Mouse (Mus musculus) bone marrow, adult 2 months (tissue): Measurements from ENCODE around the gene Mrpl36.

Experiments used
- CTCF ChIP-seq: fragments of 200-500 bp; IDR thresholded peaks from 2 replicates; pipeline ENCODE4 v1.5.1; 2011; ENCODE audit warnings: low read length, control low read depth; ENCODE audit not compliant: control insufficient read depth, insufficient read depth
- POLR2A ChIP-seq: fragments of 200-500 bp; IDR thresholded peaks from 2 replicates; pipeline ENCODE4 v1.6.1; 2011; ENCODE audit warnings: low read depth, mild to moderate bottlenecking, control low read depth, low read length, borderline replicate concordance; ENCODE audit not compliant: control insufficient read depth

DNA sequence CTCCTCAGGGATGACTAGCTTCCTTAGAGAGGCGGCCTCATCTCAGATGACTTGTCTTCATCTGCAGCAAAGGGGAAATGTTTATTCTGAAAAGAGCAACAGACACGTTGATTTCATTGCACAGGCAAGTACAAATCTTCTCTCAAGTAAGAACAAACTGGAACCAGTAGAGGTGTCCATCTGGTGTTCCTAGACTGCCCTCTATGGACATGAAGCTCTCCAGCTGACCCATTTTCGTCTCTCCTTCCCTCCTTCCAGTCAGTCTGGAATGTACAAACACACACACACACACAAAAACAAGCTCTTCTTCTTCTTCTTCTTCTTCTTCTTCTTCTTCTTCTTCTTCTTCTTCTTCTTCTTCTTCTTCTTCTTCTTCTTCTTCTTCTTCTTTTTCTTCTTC lies 23.6 kb downstream of the Mrpl36 start:
- TF ChIP-seq CTCF (no peak), POLR2A (no peak)
